Mouse (Mus musculus): ENCODE measurements around the gene Sorbs1. TPM values are rescaled to one million over a fixed set of nuclear protein-coding genes. Genes with fewer than 3 reads are reported as not detected.

Gene Sorbs1
- total RNA-seq, 2 experiments from 2014 or later = 124 to 147 TPM

DNA sequence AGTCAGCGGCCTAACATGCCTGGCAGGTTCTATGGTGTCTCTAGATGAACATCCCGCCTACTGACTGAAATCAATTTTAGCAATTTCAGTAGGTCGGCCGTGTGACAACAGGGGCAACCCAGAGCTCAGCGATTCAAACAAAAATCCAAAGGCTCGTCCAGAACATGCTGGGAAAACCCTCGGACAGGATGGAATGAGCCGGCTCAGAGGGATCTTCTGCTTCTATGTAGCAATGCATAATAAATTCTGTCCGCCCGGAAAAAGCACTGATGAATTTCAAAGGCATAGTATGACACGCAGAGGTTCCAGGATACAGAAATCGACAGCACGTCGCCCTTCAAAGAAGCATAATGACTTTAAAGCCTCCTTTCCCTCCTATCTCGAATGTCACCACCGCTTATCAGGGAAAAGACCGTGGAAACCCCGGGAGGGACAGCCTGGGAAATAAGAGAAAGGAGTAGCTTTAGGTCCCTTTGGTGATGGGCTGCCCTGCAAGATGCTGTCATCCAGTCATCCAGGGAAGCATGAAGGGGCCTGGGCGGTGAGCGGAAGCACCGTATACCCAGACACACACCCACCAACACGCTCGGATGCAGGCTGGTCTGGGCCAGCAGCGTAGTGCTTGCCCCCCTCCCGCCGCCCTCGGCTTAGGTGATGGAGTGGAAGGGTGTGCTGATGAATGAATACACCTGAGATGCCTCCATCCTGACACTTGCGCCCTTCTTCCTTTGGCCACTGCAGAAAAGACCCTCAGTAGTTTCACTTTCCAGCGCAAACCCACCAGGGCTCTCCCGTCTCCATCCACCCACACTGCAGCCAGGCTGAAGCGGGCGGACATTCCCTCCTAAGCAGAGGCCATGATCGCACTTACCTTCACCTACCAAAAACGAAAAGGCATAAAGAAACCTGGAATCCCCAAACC lies 818 bp downstream of the Sorbs1 start:
- DNase-seq = no peak

- DNase-seq = no peak
These were observed 1.8 kb downstream of the Sorbs1 start for GRCm38 (mm10) chr19:40511679-40512309.

- DNase-seq = no peak
These were observed 2.5 kb downstream of the Sorbs1 start for GRCm38 (mm10) chr19:40511100-40511439.

- DNase-seq = no peak
These were observed 3.0 kb downstream of the Sorbs1 start for GRCm38 (mm10) chr19:40510387-40511099.

DNA sequence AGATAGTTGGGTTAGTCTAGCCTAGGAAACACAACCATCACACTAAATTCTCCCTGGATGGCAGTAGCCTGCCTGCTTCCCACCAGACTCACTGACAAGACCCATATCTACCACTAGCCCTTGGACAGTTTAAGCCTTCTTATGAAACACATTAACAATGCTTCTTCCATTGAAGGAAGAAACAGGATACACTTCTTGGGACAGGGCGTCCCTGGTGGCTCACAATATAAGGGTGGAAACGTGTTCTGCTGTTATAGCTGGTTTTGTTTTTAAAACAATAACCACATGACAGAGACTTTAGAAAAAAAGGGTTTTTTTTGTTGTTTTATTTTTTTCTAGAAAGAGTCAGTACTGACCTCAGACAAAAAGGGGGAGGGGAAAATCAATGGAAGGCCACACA lies 4.3 kb downstream of the Sorbs1 start:
- DNase-seq = no peak

GRCm38 (mm10) chr19:40508851-40509250 lies 4.7 kb downstream of the Sorbs1 start:
- DNase-seq = no peak

DNA sequence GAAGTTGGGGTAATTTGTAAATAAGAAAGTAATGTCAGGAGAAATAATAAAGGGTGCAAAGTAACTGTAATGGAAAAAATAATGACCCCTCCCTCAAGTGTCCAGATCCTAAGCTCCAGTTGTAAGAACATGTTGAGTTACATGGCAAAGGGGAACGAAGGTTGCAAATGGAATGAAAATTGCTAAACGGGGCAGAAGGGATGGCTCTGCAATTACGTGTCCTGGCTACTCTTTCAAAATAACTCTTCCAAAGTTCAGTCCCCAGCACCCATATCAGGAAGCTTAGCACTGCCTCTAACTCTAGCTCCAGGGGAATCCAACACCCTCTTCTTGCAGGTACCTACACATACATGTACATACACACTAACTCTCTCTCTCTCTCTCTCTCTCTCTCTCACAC lies 6.6 kb downstream of the Sorbs1 start:
- no peak for DNase-seq

DNA sequence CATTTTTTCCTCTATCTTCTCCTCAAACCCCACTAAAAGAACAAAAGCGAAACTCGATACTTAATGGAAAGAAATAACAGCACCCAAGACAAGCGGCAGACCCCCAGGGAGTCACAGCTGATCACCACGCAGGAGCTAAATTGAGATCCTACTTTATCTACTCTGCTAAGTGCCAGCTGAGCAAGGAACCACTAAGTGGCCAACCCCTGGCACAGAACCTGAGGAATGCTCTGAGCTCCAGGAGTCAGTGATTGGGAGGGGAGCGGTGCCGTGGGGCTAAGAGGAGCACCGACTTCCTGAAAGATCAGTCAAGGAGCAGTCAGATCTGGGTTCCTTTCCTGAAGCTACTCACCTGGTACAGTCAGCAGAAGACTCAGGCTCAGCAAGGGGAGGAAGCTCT lies 9.2 kb downstream of the Sorbs1 start:
- no peak for DNase-seq

DNA sequence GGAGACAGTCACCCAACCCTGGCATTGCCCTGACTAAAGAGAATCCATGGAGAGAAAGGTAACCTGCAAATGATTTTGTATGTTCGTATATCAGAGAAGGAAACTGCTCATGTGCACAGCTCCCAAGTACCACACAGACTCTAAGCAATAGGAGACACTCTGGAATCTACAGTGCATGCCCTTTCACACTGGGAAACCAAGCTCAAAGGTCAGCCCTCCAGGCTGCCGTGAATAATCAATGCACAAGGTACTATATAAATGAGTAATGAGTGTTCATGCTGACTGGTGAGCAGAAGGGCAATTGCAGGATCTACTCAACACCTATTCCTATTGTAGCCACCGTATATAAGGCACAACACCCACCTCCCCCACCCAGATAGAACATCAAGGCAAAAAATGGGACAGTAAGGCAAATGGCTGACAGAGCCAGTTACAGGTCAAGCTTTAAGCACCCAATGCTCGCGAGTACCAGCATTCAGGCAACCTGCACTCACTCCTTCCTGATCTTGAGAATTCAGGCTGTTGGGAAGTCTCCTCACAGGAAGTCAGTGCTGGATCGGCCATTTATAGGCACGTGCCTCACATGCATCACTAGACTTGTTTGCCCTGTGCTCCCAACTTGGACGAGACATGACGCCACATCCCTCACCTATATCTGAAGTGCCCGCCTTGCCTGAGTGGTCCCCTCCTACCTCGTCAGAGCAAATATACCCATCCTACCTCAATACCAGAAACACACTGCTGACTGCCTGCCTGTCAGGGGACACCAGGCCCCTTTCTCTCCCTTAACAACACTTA lies 13.4 kb downstream of the Sorbs1 start:
- no peak for DNase-seq

DNA sequence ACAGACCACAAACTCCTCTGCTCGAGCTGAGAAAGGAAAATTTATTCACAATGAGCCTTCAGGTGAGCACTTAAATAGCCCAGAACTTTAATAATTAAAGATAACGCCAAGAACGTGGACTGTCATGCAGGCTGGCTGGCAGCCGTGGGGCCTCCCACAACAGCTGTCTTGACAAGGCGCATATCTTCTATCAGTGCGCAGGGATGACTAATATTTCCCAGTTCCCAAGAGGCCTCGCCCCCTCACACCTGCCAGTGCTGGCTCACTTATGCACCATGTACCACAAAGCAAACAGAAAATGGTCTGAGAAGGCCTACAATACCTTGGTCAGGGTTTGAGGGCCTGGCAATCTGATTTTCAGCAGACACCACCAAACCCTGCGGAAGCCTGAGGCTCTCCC lies 14.4 kb downstream of the Sorbs1 start:
- DNase-seq = peak; percentile 26

GRCm38 (mm10) chr19:40498162-40498725 lies 15.3 kb downstream of the Sorbs1 start:
- no peak for DNase-seq

- DNase-seq = no peak
These were observed 16.9 kb downstream of the Sorbs1 start for GRCm38 (mm10) chr19:40496509-40497267.

- no peak for DNase-seq
These were observed 17.5 kb downstream of the Sorbs1 start for GRCm38 (mm10) chr19:40496071-40496470.

- DNase-seq = no peak
These were observed 20.7 kb downstream of the Sorbs1 start for GRCm38 (mm10) chr19:40492902-40493301.

- DNase-seq = no peak
These were observed 22.1 kb downstream of the Sorbs1 start for GRCm38 (mm10) chr19:40491442-40491841.

DNA sequence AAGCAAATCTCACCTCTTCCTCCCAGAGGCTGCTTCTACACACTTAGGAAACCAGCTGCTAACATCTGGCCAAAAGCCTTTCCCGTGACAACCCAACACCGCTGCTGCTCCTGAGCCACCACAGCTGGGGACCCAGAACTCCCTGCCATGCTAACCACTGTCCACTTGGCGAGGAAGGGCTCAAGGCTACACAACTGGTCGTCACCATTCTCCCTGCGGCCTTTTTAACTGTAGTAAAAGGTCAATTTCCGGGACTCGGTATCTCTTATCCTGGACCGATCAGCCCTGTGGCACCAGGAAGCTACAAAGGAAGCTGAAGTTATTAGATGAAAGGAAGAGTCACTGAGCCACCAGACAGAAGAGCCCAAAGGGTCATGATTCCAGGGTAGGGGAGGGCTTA lies 22.8 kb downstream of the Sorbs1 start:
- DNase-seq = no peak

DNA sequence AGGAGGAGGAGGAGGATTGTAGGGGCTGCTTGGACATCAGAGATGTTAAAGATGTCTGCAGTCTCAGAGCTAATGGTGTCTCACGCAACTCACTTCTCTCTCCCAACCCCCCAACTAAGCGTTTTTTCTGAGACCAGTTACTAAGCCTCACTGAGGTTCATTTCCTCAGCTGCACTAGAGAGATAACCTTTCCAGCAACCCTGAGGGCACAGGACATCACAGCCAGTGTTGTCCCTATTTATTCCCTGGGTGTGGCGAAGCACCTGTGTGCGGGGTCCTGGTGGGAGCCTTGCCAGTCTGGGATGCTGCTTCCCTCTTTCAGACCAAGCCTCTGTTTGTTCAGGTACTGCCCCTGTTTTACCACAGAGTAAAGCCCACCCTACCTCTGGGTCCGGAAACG lies 23.9 kb downstream of the Sorbs1 start:
- DNase-seq = no peak

GRCm38 (mm10) chr19:40488853-40489454 lies 24.6 kb downstream of the Sorbs1 start:
- DNase-seq = no peak

- DNase-seq = no peak
These were observed 26.0 kb downstream of the Sorbs1 start for GRCm38 (mm10) chr19:40487561-40487960.

DNA sequence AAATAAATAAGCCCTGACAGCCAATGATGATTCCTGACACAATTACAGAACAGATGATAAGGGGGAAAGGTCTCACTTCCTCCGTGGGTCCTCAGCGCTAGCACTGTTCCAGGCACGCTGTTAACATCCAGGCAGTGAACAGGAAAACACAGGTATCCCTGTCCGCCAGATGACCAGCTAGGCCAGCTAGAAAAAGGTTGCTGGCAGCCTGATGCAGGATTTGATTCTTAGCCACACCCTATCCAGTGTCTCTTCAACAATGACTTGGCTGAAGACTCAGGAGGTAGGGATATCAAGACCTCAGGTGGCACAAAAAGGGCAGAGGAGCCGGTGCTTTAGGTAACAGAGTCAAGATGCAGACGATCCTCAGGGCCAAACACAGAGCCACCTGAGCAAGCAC lies 32.5 kb downstream of the Sorbs1 start:
- DNase-seq = no peak

DNA sequence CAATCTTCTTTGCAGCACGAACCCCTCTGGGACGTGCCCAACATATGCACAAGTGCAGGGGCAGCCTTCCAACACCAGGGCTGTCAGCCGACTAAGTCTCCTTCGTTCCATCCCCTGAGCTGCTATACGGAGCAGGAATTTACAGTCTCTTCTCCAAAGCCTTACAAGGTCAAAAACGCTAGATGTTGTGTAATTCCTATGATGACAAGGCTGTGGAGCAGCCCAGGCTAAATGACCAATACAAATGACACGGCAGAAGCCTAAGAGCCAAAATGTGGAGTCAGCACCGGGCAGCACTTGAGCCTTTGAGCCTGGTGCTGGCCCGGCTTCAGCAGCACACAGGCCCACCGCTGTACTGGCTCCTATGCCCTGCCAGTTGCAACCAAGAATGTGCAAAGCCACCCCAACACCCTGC lies 35.4 kb downstream of the Sorbs1 start:
- peak; percentile 44 for DNase-seq

All from gastrocnemius, postnatal 25 days (tissue).